Mouse (Mus musculus) neural tube, embryonic 13.5 days (tissue): ENCODE measurements at regions not wholly inside any gene's neighbourhood (a gene's known extent, or its start where the extent isn't known, plus 50 kb on each side); places are given as distances from the start of the nearest gene placed in this dataset.

Experiments used
- ATAC-seq: fragments of 200-750 bp; cut with Nextera tagmentation; 2 replicates; pipeline ENCODE4 v1.8.0; 2017; ENCODE audit warnings: low read depth, mild to moderate bottlenecking, moderate TSS enrichment, moderate library complexity
- H3K27ac ChIP-seq: fragments of 300-500 bp; sonication (generic); replicated peaks from 2 replicates; pipeline ENCODE4 v1.5.1; 2015; ENCODE audit warnings: moderate library complexity, mild to moderate bottlenecking, inconsistent platforms
- H3K27me3 ChIP-seq: fragments of 300-500 bp; sonication (generic); 2 replicates; pipeline ENCODE4 v1.6.1; 2015; ENCODE audit warnings: mild to moderate bottlenecking, inconsistent platforms
- H3K36me3 ChIP-seq: fragments of 300-500 bp; sonication (generic); 2 replicates; pipeline ENCODE4 v1.6.1; 2015; ENCODE audit warnings: mild to moderate bottlenecking, inconsistent platforms
- H3K4me1 ChIP-seq: fragments of 300-500 bp; sonication (generic); replicated peaks from 2 replicates; pipeline ENCODE4 v1.6.1; 2015; ENCODE audit warnings: inconsistent platforms
- H3K4me2 ChIP-seq: fragments of 300-500 bp; sonication (generic); 2 replicates; pipeline ENCODE4 v1.6.1; 2015; ENCODE audit warnings: inconsistent platforms, mild to moderate bottlenecking, moderate library complexity
- H3K4me3 ChIP-seq: fragments of 300-500 bp; sonication (generic); 2 replicates; pipeline ENCODE4 v1.5.1; 2015; ENCODE audit warnings: mild to moderate bottlenecking, inconsistent platforms
- H3K9ac ChIP-seq: fragments of 300-500 bp; sonication (generic); 2 replicates; pipeline ENCODE4 v1.6.1; 2015; ENCODE audit warnings: moderate library complexity, mild to moderate bottlenecking, inconsistent platforms
- H3K9me3 ChIP-seq: fragments of 300-500 bp; sonication (generic); 2 replicates; pipeline ENCODE4 v1.6.1; 2016; ENCODE audit warnings: inconsistent platforms
- WGBS: fragments of 180-500 bp; shearing (Covaris S2); methylation state at CpG from one replicate; pipeline ENCODE4 v1.1.7; 2015; 5-methylcytosine and 5-hydroxymethylcytosine counted together

- Histone ChIP-seq H3K4me1 (no peaks in the 10 kb centered on the region; the same call in 1 of the 2 replicates), H3K9me3 (no peaks in the 10 kb centered on the region), H3K9ac (no peak overlapping the region), H3K4me3 (no peak overlapping the region), H3K36me3 (no peaks in the 10 kb centered on the region), H3K27me3 (no peaks in the 10 kb centered on the region), H3K4me2 (no peak overlapping the region), H3K27ac (no peak overlapping the region)
- 80% methylated on average over 1 of the region's 1 CpGs for WGBS
- no peak for ATAC-seq
These were observed 151.0 kb downstream of the Plekhb2 start for GRCm38 (mm10) chr1:35000801-35001200.

GRCm38 (mm10) chr1:35017471-35017870 is 167.7 kb downstream of the Plekhb2 start:
- WGBS, result 76% methylated on average over 4 of the region's 4 CpGs
- ATAC-seq, result no peak
- Histone ChIP-seq H3K4me3 (no peak overlapping the region), H3K27ac (no peak overlapping the region), H3K9me3 (no peaks in the 10 kb centered on the region), H3K4me1 (no peaks in the 10 kb centered on the region), H3K27me3 (no peaks in the 10 kb centered on the region), H3K9ac (no peak overlapping the region), H3K36me3 (no peaks in the 10 kb centered on the region), H3K4me2 (no peak overlapping the region)

- Histone ChIP-seq H3K27me3 (no peaks in the 10 kb centered on the region), H3K27ac (no peak overlapping the region), H3K4me1 (no peaks in the 10 kb centered on the region), H3K36me3 (no peaks in the 10 kb centered on the region), H3K9me3 (no peaks in the 10 kb centered on the region), H3K4me2 (no peak overlapping the region), H3K4me3 (no peak overlapping the region), H3K9ac (no peak overlapping the region)
- WGBS, result 54% methylated on average over 4 of the region's 4 CpGs
- ATAC-seq, result no peak
These were observed 182.8 kb downstream of the Plekhb2 start for GRCm38 (mm10) chr1:35032619-35033018.

- ATAC-seq, result no peak
- WGBS, result 85% methylated on average over 1 of the region's 1 CpGs
- Histone ChIP-seq H3K4me1 (no peaks in the 10 kb centered on the region), H3K9me3 (no peaks in the 10 kb centered on the region), H3K9ac (no peak overlapping the region), H3K27me3 (no peaks in the 10 kb centered on the region), H3K27ac (no peak overlapping the region), H3K4me2 (no peak overlapping the region), H3K4me3 (no peak overlapping the region), H3K36me3 (no peaks in the 10 kb centered on the region)
These were observed 223.0 kb downstream of the Plekhb2 start for GRCm38 (mm10) chr1:35072811-35073210.

- H3K9me3 ChIP-seq, result no peaks in the 10 kb centered on the region
- no peaks in the 10 kb centered on the region for H3K27me3 ChIP-seq
- H3K27ac ChIP-seq, result no peak overlapping the region
- ATAC-seq, result no peak
- no peak overlapping the region for H3K4me2 ChIP-seq
- H3K4me3 ChIP-seq, result no peak overlapping the region
- no peak overlapping the region for H3K9ac ChIP-seq
- H3K4me1 ChIP-seq, result no peaks in the 10 kb centered on the region
- no peaks in the 10 kb centered on the region for H3K36me3 ChIP-seq
- 75% methylated on average over 1 of the region's 1 CpGs for WGBS
These were observed 245.1 kb downstream of the Plekhb2 start for GRCm38 (mm10) chr1:35094873-35095272.

GRCm38 (mm10) chr1:35095785-35096184 is 246.0 kb downstream of the Plekhb2 start:
- no peaks in the 10 kb centered on the region for H3K4me1 ChIP-seq
- no peak overlapping the region for H3K4me3 ChIP-seq
- no peaks in the 10 kb centered on the region for H3K27me3 ChIP-seq
- H3K27ac ChIP-seq, result no peak overlapping the region
- H3K9me3 ChIP-seq, result no peaks in the 10 kb centered on the region
- H3K4me2 ChIP-seq, result no peak overlapping the region
- 59% methylated on average over 2 of the region's 2 CpGs for WGBS
- H3K36me3 ChIP-seq, result no peaks in the 10 kb centered on the region
- no peak for ATAC-seq
- H3K9ac ChIP-seq, result no peak overlapping the region

- ATAC-seq, result no peak
- Histone ChIP-seq H3K9ac (no peak overlapping the region), H3K27ac (no peak overlapping the region), H3K36me3 (no peaks in the 10 kb centered on the region), H3K9me3 (0 out of 2 replicates have a peak, but pooled peaks cover 4% of the 10 kb centered on the region), H3K27me3 (no peaks in the 10 kb centered on the region), H3K4me1 (no peaks in the 10 kb centered on the region), H3K4me3 (no peak overlapping the region), H3K4me2 (no peak overlapping the region)
- 93% methylated on average over 1 of the region's 1 CpGs for WGBS
These were observed 256.9 kb downstream of the Plekhb2 start for GRCm38 (mm10) chr1:35106665-35107064.

GRCm38 (mm10) chr1:35109801-35110200 is 260.0 kb downstream of the Plekhb2 start:
- Histone ChIP-seq H3K4me3 (no peak overlapping the region), H3K9ac (no peak overlapping the region), H3K4me1 (no peaks in the 10 kb centered on the region), H3K36me3 (no peaks in the 10 kb centered on the region), H3K4me2 (no peak overlapping the region), H3K27me3 (no peaks in the 10 kb centered on the region), H3K9me3 (no peaks in the 10 kb centered on the region), H3K27ac (no peak overlapping the region)
- WGBS, result 57% methylated on average over 1 of the region's 1 CpGs
- no peak for ATAC-seq

GRCm38 (mm10) chr1:35115521-35115920 is 265.7 kb downstream of the Plekhb2 start:
- no peaks in the 10 kb centered on the region for H3K4me1 ChIP-seq
- H3K4me2 ChIP-seq, result no peak overlapping the region
- H3K9ac ChIP-seq, result no peak overlapping the region
- no peaks in the 10 kb centered on the region for H3K27me3 ChIP-seq
- H3K9me3 ChIP-seq, result peaks cover 12% of the 10 kb centered on the region; the same call in 1 of the 2 replicates
- H3K27ac ChIP-seq, result no peak overlapping the region
- no peaks in the 10 kb centered on the region for H3K36me3 ChIP-seq
- no peak for ATAC-seq
- H3K4me3 ChIP-seq, result no peak overlapping the region

GRCm38 (mm10) chr1:35137907-35138306 is 288.1 kb downstream of the Plekhb2 start:
- WGBS, result 91% methylated on average over 3 of the region's 3 CpGs
- H3K4me1 ChIP-seq, result no peaks in the 10 kb centered on the region
- no peaks in the 10 kb centered on the region for H3K27me3 ChIP-seq
- no peak overlapping the region for H3K27ac ChIP-seq
- no peak overlapping the region for H3K4me2 ChIP-seq
- no peak for ATAC-seq
- H3K9ac ChIP-seq, result no peak overlapping the region
- H3K9me3 ChIP-seq, result no peaks in the 10 kb centered on the region
- no peaks in the 10 kb centered on the region for H3K36me3 ChIP-seq
- no peak overlapping the region for H3K4me3 ChIP-seq

- Histone ChIP-seq H3K4me3 (no peak overlapping the region), H3K4me2 (no peak overlapping the region), H3K4me1 (no peaks in the 10 kb centered on the region), H3K36me3 (no peaks in the 10 kb centered on the region), H3K27ac (no peak overlapping the region), H3K9me3 (no peaks in the 10 kb centered on the region), H3K9ac (no peak overlapping the region), H3K27me3 (no peaks in the 10 kb centered on the region)
- no peak for ATAC-seq
These were observed 299.3 kb downstream of the Plekhb2 start for GRCm38 (mm10) chr1:35149036-35149435.

GRCm38 (mm10) chr1:35162506-35162905 is 312.7 kb downstream of the Plekhb2 start:
- Histone ChIP-seq H3K9me3 (no peaks in the 10 kb centered on the region), H3K27me3 (no peaks in the 10 kb centered on the region), H3K4me1 (no peaks in the 10 kb centered on the region), H3K4me3 (no peak overlapping the region), H3K4me2 (no peak overlapping the region), H3K36me3 (no peaks in the 10 kb centered on the region), H3K27ac (no peak overlapping the region), H3K9ac (no peak overlapping the region)
- no peak for ATAC-seq

- Histone ChIP-seq H3K27me3 (no peaks in the 10 kb centered on the region), H3K36me3 (no peaks in the 10 kb centered on the region), H3K9me3 (peaks cover 5% of the 10 kb centered on the region; the same call in 1 of the 2 replicates), H3K27ac (peak overlapping the region; percentile 64), H3K9ac (no peak overlapping the region), H3K4me3 (no peak overlapping the region), H3K4me2 (no peak overlapping the region), H3K4me1 (peaks cover 21% of the 10 kb centered on the region)
- WGBS, result 80% methylated on average over 2 of the region's 2 CpGs
- ATAC-seq, result no peak
These were observed 350.9 kb downstream of the Plekhb2 start for GRCm38 (mm10) chr1:35200656-35201055.
